Mouse (Mus musculus) forebrain, postnatal 0 days (tissue): ENCODE data around the gene Naxd. TPM values are rescaled to one million over a fixed set of nuclear protein-coding genes. Genes with fewer than 3 reads are reported as not detected.

Experiments
- ATAC-seq: fragments of 200-750 bp; cut with Nextera tagmentation; 2 replicates; pipeline ENCODE4 v1.8.0; 2017; ENCODE audit warnings: mild to moderate bottlenecking, moderate library complexity
- DNase-seq: peaks from one replicate; pipeline ENCODE4 v3.0.0-alpha.2; 2015
- H3K27ac ChIP-seq: fragments of 300-500 bp; sonication (generic); 2 replicates; pipeline ENCODE4 v1.5.1; 2014; ENCODE audit warnings: low read depth, mild to moderate bottlenecking, antibody characterized with exemption, low read length, moderate library complexity, mixed read lengths
- H3K27me3 ChIP-seq: fragments of 300-500 bp; sonication (generic); 2 replicates; pipeline ENCODE4 v1.6.1; 2014; ENCODE audit warnings: mild to moderate bottlenecking, low read length, mixed read lengths; ENCODE audit not compliant: insufficient read depth
- H3K36me3 ChIP-seq: fragments of 300-500 bp; sonication (generic); 2 replicates; pipeline ENCODE4 v1.6.1; 2014; ENCODE audit warnings: mild to moderate bottlenecking, moderate library complexity; ENCODE audit not compliant: insufficient read depth
- H3K4me1 ChIP-seq: fragments of 300-500 bp; sonication (generic); 2 replicates; pipeline ENCODE4 v1.6.1; 2014; ENCODE audit warnings: antibody characterized with exemption; ENCODE audit not compliant: insufficient read depth
- H3K4me2 ChIP-seq: fragments of 300-500 bp; sonication (generic); 2 replicates; pipeline ENCODE4 v1.6.1; 2014; ENCODE audit warnings: low read depth, mild to moderate bottlenecking, moderate library complexity
- H3K4me3 ChIP-seq: fragments of 300-500 bp; sonication (generic); 2 replicates; pipeline ENCODE4 v1.5.1; 2014; ENCODE audit warnings: low read depth, low read length, mixed read lengths
- H3K9ac ChIP-seq: fragments of 300-500 bp; sonication (generic); 2 replicates; pipeline ENCODE4 v1.6.1; 2014; ENCODE audit warnings: mild to moderate bottlenecking
- H3K9me3 ChIP-seq: fragments of 300-500 bp; sonication (generic); 2 replicates; pipeline ENCODE4 v1.6.1; 2016; ENCODE audit warnings: low read length
- CTCF ChIP-seq: sonication (generic); IDR thresholded peaks from 2 replicates; pipeline ENCODE4 v1.5.1; 2016; ENCODE audit warnings: antibody characterized with exemption, control low read depth, low read depth
- WGBS: fragments of 180-500 bp; shearing (Covaris S2); extraction: QIAGEN DNeasy Blood & Tissue Kit; methylation state at CpG from one replicate; pipeline ENCODE4 v1.1.7; 2014; 5-methylcytosine and 5-hydroxymethylcytosine counted together
- polyA plus RNA-seq: library from polyadenylated mRNA; unstranded; fragments of >200 nt; fragmentation: Nextera tagmentation; extraction: Ambion mirVana; gene quantifications from 2 replicates; pipeline ENCODE4 v1.2.1, GENCODE M21; 2015
- total RNA-seq: library from RNA; depleted of rRNA; stranded (reverse); fragments of >200 nt; gene quantifications from 2 replicates; pipeline ENCODE4 v1.2.3, GENCODE M21; 2014

Gene Naxd
- total and polyA plus RNA-seq, 2 experiments from 2014 or later = 89.1 to 130 TPM

DNA sequence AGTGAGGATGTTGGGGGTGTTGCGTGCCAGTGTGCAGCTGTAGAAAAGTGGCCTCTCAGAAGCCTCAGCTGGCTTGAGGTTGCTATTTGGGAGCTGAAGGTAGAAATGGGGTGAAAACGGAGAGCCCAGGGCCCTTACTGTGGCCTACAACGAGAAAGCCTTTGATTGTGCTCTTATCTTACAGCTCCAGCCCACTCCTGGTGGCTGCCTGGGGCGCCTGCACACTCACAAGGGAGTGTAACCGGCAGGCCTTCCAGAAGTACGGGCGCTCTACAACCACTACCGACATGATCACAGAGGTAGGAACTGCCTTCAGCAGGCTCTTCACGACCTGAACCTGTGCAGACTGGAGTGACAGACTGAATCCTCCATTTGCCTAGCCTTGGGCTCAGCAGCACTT lies 15.4 kb downstream of the Naxd start:
- Histone ChIP-seq H3K4me2 (no peak overlapping the region), H3K4me1 (no peaks in the 10 kb centered on the region), H3K27me3 (no peaks in the 10 kb centered on the region), H3K9ac (no peak overlapping the region), H3K27ac (no peak overlapping the region), H3K36me3 (peaks cover 92% of the 10 kb centered on the region), H3K4me3 (no peak overlapping the region), H3K9me3 (no peaks in the 10 kb centered on the region)
- DNase-seq (no peak), ATAC-seq (no peak)
- WGBS = 92% methylated on average over 9 of the region's 9 CpGs
- no peak for TF ChIP-seq CTCF

DNA sequence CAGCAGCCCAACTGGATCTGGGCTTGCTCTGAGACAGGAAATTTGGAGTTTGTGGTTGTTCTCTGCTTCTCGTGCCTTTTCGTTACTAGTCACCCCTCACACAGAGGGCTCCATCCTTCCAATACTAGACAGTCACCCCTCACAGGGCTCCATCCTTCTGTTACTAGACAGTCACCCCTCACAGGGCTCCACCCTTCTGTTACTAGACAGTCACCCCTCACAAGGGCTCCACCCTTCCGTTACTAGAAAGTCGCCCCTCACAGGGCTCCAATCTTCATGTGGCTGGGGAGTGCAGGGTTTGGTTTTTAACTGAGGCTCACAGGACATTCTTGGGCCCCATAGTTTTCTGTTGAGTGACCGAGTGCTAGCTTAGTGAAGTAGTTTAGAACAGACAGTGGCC lies 15.9 kb downstream of the Naxd start:
- TF ChIP-seq CTCF = no peak
- no peak overlapping the region for H3K4me2 ChIP-seq
- DNase-seq (no peak), ATAC-seq (no peak)
- H3K9me3 ChIP-seq = no peaks in the 10 kb centered on the region
- no peak overlapping the region for H3K4me3 ChIP-seq
- WGBS = 87% methylated on average over 5 of the region's 5 CpGs
- H3K27me3 ChIP-seq = no peaks in the 10 kb centered on the region
- no peak overlapping the region for H3K9ac ChIP-seq
- peaks cover 93% of the 10 kb centered on the region for H3K36me3 ChIP-seq
- no peak overlapping the region for H3K27ac ChIP-seq
- H3K4me1 ChIP-seq = no peaks in the 10 kb centered on the region

DNA sequence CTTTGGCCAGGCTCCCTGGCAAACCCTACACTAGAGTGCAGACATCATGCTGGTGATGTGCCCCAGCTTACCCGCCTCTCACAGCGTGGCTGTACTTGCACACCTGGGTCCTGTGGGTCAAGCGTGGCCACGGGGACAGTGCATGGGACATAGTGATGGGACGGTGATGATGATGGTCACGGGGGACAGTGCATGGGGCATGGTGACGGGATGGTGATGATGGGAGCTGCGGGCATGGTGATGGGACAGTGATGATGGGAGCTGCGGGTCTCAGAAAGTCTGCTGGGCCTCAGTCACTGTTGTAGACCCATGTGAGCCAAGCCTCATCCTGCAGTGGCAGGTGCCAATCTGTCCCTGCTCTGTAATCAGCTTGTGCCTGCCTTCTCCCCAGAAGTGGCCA lies 19.0 kb downstream of the Naxd start:
- TF ChIP-seq CTCF = no peak
- no peaks in the 10 kb centered on the region for H3K27me3 ChIP-seq
- 94% methylated on average over 9 of the region's 9 CpGs for WGBS
- ATAC-seq (no peak), DNase-seq (no peak)
- no peak overlapping the region for H3K9ac ChIP-seq
- no peak overlapping the region for H3K4me3 ChIP-seq
- H3K36me3 ChIP-seq = peaks cover 84% of the 10 kb centered on the region
- no peak overlapping the region for H3K4me2 ChIP-seq
- no peaks in the 10 kb centered on the region for H3K9me3 ChIP-seq
- no peak overlapping the region for H3K27ac ChIP-seq
- H3K4me1 ChIP-seq = no peaks in the 10 kb centered on the region

DNA sequence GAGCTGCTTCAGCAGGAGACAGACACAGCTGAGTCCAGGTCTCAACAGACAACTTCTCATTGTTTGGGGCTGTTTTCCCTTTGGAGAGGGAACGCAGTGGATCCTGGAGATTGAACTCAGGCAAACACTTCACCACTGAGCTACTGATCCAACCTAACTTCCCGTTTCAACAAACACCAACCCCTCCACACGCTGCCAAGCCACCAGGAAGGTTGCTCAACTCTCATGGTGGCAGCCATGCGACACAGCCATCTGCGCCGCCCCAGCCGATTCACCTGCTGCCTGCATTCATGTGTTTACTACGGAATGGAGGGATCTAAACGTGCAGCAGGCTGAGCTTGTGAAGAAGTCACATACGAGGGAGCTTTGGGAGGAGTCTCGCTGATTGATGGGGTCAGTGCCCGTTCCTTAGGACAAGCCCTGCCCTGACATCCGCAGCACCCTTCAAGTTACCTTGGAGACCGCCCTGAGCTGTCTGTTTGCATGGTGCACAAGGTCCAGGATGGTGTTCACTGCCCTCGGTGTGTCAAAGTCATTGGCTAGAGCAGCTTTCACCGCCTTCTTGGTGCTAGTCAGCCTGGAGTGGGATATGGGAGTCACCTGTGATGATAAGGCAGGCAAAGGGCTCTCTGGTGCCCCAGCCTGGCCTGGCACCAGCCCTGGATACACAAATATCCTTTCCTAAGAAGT lies 20.2 kb downstream of the Naxd start:
- ATAC-seq = no peak
- Histone ChIP-seq H3K27ac (no peak overlapping the region), H3K4me1 (no peaks in the 10 kb centered on the region), H3K36me3 (peaks cover 81% of the 10 kb centered on the region), H3K27me3 (no peaks in the 10 kb centered on the region), H3K9ac (no peak overlapping the region), H3K4me2 (no peak overlapping the region), H3K4me3 (no peak overlapping the region), H3K9me3 (no peaks in the 10 kb centered on the region)
- no peak for DNase-seq
- WGBS = 92% methylated on average over 16 of the region's 16 CpGs
- TF ChIP-seq CTCF = no peak

DNA sequence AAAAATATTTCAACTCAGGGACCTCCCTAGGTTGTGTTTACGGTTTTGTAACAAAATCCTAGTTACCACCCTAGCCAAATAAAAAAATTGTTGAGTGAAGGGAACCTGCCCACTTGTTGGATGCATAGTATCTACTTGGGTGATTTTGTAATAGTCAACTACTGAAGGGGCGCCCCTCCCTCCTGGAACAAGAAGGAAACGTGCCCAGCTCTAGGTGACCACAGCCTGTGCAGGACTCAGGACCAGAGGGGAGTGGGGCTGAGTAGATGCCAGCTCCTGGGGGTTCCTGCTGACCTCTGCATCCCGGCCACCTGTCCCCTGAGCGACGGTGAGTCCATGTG lies 20.7 kb downstream of the Naxd start:
- no peaks in the 10 kb centered on the region for H3K27me3 ChIP-seq
- ATAC-seq (no peak), DNase-seq (no peak)
- H3K4me1 ChIP-seq = no peaks in the 10 kb centered on the region
- 90% methylated on average over 6 of the region's 6 CpGs for WGBS
- no peaks in the 10 kb centered on the region for H3K9me3 ChIP-seq
- no peak for TF ChIP-seq CTCF
- H3K27ac ChIP-seq = no peak overlapping the region
- no peak overlapping the region for H3K9ac ChIP-seq
- peaks cover 76% of the 10 kb centered on the region for H3K36me3 ChIP-seq
- H3K4me2 ChIP-seq = no peak overlapping the region
- no peak overlapping the region for H3K4me3 ChIP-seq

DNA sequence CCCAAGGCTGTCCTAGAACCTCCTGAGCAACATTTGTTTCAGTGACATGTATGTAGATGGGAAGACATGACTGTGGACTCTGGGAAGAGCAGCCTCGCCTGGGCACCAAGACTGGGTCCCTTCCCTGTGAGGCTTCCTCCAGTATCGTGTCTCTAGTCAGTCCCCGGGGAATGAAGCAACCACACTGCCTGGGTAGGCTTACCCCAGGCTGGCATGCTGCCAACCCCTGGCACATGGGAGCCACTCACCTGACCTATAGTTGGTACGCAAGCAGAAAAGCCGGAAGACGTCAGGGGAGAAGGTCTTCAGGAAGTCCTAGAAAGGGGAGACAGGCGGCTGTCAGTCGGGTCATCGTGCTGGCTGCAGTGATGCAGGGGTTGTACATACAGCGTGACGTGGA lies 21.4 kb downstream of the Naxd start:
- Histone ChIP-seq H3K9me3 (no peaks in the 10 kb centered on the region), H3K9ac (no peak overlapping the region), H3K27ac (no peak overlapping the region), H3K4me1 (no peaks in the 10 kb centered on the region), H3K4me3 (no peak overlapping the region), H3K36me3 (peaks cover 69% of the 10 kb centered on the region), H3K27me3 (no peaks in the 10 kb centered on the region), H3K4me2 (no peak overlapping the region)
- TF ChIP-seq CTCF = no peak
- WGBS = 91% methylated on average over 11 of the region's 11 CpGs
- ATAC-seq (no peak), DNase-seq (no peak)

DNA sequence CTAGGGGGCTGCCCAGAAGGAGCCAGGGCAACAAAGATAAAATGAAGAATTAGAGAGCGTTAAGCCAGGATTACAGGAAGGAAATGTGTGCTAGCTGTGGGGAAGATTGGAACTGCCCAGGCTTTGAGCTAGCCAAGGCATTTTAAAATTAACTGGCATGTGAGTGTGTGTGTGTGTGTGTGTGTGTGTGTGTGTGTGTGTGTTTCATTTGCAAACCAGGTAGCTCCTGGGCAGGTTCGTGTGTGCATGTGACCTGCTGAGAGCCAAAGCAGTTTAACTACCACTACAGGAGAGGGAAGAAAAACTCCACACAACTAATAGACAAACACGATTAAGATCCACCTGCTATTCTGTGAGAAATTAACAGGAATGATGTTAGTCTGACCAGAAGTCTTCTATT lies 26.0 kb downstream of the Naxd start:
- Histone ChIP-seq H3K4me2 (no peak overlapping the region), H3K27me3 (no peaks in the 10 kb centered on the region), H3K4me3 (no peak overlapping the region), H3K36me3 (peaks cover 37% of the 10 kb centered on the region), H3K9me3 (no peaks in the 10 kb centered on the region), H3K9ac (no peak overlapping the region), H3K4me1 (no peaks in the 10 kb centered on the region), H3K27ac (no peak overlapping the region)
- no peak for DNase-seq
- WGBS = 88% methylated on average over 3 of the region's 3 CpGs
- TF ChIP-seq CTCF = no peak
- ATAC-seq = no peak
